Mouse (Mus musculus) embryonic facial prominence, embryonic 14.5 days (tissue): ENCODE measurements at regions not wholly inside any gene's neighbourhood (a gene's known extent, or its start where the extent isn't known, plus 50 kb on each side); places are given as distances from the start of the nearest gene placed in this dataset.

ENCODE experiments used
- ATAC-seq: fragments of 200-750 bp; cut with Nextera tagmentation; 2 replicates; pipeline ENCODE4 v1.8.0; 2017; ENCODE audit warnings: low read depth, moderate number of reproducible peaks, moderate TSS enrichment
- DNase-seq: peaks from one replicate; pipeline ENCODE4 v3.0.0-alpha.2; 2015; ENCODE audit warnings: low spot score
- H3K27ac ChIP-seq: fragments of 300-500 bp; sonication (generic); replicated peaks from 2 replicates; pipeline ENCODE4 v1.5.1; 2014; ENCODE audit warnings: low read depth, mild to moderate bottlenecking, low read length, moderate library complexity
- H3K27me3 ChIP-seq: fragments of 300-500 bp; sonication (generic); replicated peaks from 2 replicates; pipeline ENCODE4 v1.6.1; 2014; ENCODE audit warnings: low read length; ENCODE audit not compliant: control insufficient read depth, insufficient read depth
- H3K36me3 ChIP-seq: fragments of 300-500 bp; sonication (generic); 2 replicates; pipeline ENCODE4 v1.6.1; 2014; ENCODE audit warnings: low read length, mixed read lengths; ENCODE audit not compliant: control insufficient read depth, insufficient read depth
- H3K4me1 ChIP-seq: fragments of 300-500 bp; sonication (generic); 2 replicates; pipeline ENCODE4 v1.6.1; 2014; ENCODE audit warnings: antibody characterized with exemption, low read length; ENCODE audit not compliant: control insufficient read depth, insufficient read depth
- H3K4me2 ChIP-seq: fragments of 300-500 bp; sonication (generic); 2 replicates; pipeline ENCODE4 v1.6.1; 2014; ENCODE audit warnings: low read depth, mild to moderate bottlenecking, low read length, moderate library complexity, mixed read lengths
- H3K4me3 ChIP-seq: fragments of 300-500 bp; sonication (generic); 2 replicates; pipeline ENCODE4 v1.5.1; 2014; ENCODE audit warnings: low read depth, mild to moderate bottlenecking, low read length
- H3K9ac ChIP-seq: fragments of 300-500 bp; sonication (generic); 2 replicates; pipeline ENCODE4 v1.6.1; 2014; ENCODE audit warnings: low read depth, mild to moderate bottlenecking, low read length, moderate library complexity, mixed read lengths
- H3K9me3 ChIP-seq: fragments of 300-500 bp; sonication (generic); 2 replicates; pipeline ENCODE4 v1.6.1; 2016; ENCODE audit warnings: low read length; ENCODE audit not compliant: control insufficient read depth
- WGBS: fragments of 180-500 bp; shearing (Covaris S2); extraction: QIAGEN DNeasy Blood & Tissue Kit; methylation state at CpG from one replicate; pipeline ENCODE4 v1.1.7; 2014; 5-methylcytosine and 5-hydroxymethylcytosine counted together

DNA sequence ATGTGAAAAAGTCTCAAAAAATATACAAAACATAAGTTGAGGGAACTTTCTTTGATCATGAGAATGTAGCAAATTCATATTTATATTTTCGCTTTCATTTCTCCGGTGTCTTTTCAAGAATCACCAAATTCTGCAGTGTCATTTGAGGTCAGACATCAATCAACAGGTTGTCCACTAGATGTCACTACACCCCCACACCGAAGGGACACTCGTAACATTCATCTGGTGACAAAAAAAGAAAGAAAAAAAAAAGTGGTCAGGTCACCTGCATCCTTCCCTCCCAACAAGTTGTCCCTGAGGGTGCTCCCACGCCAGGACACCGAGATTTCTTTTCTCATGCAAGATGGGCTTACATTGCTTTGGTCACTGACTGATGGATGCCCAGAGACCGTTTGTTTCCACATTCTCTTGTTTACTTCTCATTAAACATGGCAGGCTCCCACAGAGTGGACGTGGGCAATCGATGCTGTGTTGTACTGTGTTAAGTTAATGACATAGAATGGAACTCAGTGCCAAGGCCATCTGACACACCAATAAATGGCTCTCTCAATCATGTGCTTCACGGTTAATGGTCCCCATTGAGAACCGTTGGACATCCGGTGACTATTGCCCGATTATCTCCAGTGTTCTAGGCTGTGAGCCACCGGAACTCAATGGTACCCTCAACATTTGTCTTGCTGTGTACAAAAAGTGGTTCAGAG is 199.1 kb upstream of the Gadl1 start:
- Histone ChIP-seq H3K4me2 (no peak overlapping the region), H3K4me1 (no peaks in the 10 kb centered on the region), H3K4me3 (no peak overlapping the region), H3K36me3 (no peaks in the 10 kb centered on the region), H3K9ac (no peak overlapping the region), H3K27me3 (no peaks in the 10 kb centered on the region), H3K9me3 (no peaks in the 10 kb centered on the region), H3K27ac (no peak overlapping the region)
- 78% methylated on average over 14 of the region's 14 CpGs for WGBS
- DNase-seq (no peak), ATAC-seq (no peak)

GRCm38 (mm10) chr9:115720306-115720705 is 188.9 kb upstream of the Gadl1 start:
- Histone ChIP-seq H3K4me2 (no peak overlapping the region), H3K27me3 (no peaks in the 10 kb centered on the region), H3K4me3 (no peak overlapping the region), H3K9me3 (peaks cover 10% of the 10 kb centered on the region; the same call in 1 of the 2 replicates), H3K9ac (no peak overlapping the region), H3K27ac (no peak overlapping the region), H3K4me1 (no peaks in the 10 kb centered on the region), H3K36me3 (no peaks in the 10 kb centered on the region)
- no peak for ATAC-seq
- DNase-seq: no peak
- WGBS: 93% methylated on average over 2 of the region's 2 CpGs

GRCm38 (mm10) chr9:115720841-115721240 is 188.4 kb upstream of the Gadl1 start:
- Histone ChIP-seq H3K4me3 (no peak overlapping the region), H3K36me3 (no peaks in the 10 kb centered on the region), H3K27me3 (no peaks in the 10 kb centered on the region), H3K9ac (no peak overlapping the region), H3K9me3 (peaks cover 12% of the 10 kb centered on the region; the same call in 1 of the 2 replicates), H3K4me1 (no peaks in the 10 kb centered on the region), H3K27ac (no peak overlapping the region), H3K4me2 (no peak overlapping the region)
- WGBS: 90% methylated on average over 2 of the region's 2 CpGs
- DNase-seq (no peak), ATAC-seq (no peak)

DNA sequence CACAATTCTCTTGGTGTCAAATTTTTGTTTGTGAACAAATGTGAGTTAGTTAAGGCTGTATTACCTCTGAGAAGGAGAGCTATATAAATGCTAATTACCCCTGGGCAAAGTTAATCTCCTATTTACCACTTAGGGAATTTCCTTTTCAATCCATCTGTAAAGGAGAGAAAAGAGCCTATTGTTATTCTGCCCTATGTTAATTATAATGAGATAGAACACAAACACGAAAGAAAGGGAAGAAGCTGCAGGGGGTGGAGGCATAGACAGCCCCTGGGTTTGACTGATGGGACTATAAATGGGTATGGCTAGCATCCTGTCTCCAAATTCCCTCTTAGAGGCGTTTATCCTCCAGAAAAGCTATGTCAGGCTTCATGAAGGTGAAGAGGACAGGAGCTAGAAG is 185.2 kb upstream of the Gadl1 start:
- Histone ChIP-seq H3K36me3 (no peaks in the 10 kb centered on the region), H3K9me3 (peaks cover 12% of the 10 kb centered on the region; the same call in 1 of the 2 replicates)
- WGBS: 43% methylated on average over 2 of the region's 2 CpGs

DNA sequence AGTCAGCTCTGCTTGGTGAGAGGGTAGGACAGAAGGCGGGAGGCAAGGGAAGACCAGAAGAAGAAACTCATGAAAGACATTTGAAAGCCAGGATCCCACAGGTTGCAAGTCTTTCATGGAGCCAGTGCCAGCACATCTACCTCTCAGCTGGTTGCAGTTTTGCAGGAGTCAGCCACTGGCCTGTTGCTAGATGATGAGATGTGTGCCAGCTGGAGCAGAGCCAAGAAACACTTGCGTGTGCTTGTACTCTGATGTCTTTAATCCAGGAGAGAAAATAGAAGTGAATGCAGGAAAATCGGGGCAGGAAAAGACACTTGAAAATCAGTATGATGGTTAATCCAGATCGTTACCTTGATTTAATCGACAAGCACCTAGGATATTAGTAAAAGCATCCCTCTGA is 181.9 kb upstream of the Gadl1 start:
- H3K4me1 ChIP-seq: peaks cover 4% of the 10 kb centered on the region; the same call in 1 of the 2 replicates
- no peak for ATAC-seq
- no peak overlapping the region for H3K4me2 ChIP-seq
- no peak overlapping the region for H3K27ac ChIP-seq
- no peak overlapping the region for H3K4me3 ChIP-seq
- 53% methylated on average over 5 of the region's 5 CpGs for WGBS
- H3K9ac ChIP-seq: no peak overlapping the region
- DNase-seq: peak; percentile 90
- no peaks in the 10 kb centered on the region for H3K27me3 ChIP-seq
- H3K9me3 ChIP-seq: peaks cover 9% of the 10 kb centered on the region; the same call in 1 of the 2 replicates
- no peaks in the 10 kb centered on the region for H3K36me3 ChIP-seq

More for the DNA sequence above, 185.2 kb upstream of the Gadl1 start:
- H3K4me2 ChIP-seq: no peak overlapping the region
- DNase-seq (no peak), ATAC-seq (no peak)
- H3K27me3 ChIP-seq: no peaks in the 10 kb centered on the region
- H3K4me1 ChIP-seq: peaks cover 4% of the 10 kb centered on the region; the same call in 1 of the 2 replicates
- H3K9ac ChIP-seq: no peak overlapping the region
- no peak overlapping the region for H3K4me3 ChIP-seq
- no peak overlapping the region for H3K27ac ChIP-seq

DNA sequence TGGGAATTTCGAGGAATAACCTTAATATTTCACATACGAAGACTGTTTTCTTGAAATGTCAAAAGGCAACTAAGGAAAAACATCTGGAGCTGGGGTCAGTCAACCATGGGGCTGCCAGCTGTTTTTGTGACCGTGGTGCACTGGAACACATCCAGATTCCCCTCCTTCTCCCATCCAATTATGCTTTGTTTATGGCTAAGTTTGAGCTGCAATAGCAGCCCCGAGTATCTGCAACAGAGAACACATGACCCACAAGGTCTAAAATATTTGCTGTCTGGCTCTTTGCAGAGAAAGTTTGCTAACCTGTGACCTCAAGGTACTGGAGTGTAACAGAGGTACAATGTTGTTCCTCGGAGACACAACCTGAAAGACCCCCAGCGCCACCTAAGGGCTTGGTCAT is 177.7 kb upstream of the Gadl1 start:
- no peak for ATAC-seq
- H3K9ac ChIP-seq: no peak overlapping the region
- H3K9me3 ChIP-seq: no peaks in the 10 kb centered on the region
- H3K4me2 ChIP-seq: no peak overlapping the region
- peak; percentile 39 for DNase-seq
- no peaks in the 10 kb centered on the region for H3K27me3 ChIP-seq
- peaks cover 4% of the 10 kb centered on the region; the same call in 1 of the 2 replicates for H3K4me1 ChIP-seq
- H3K27ac ChIP-seq: no peak overlapping the region
- WGBS: 32% methylated on average over 6 of the region's 6 CpGs
- no peaks in the 10 kb centered on the region for H3K36me3 ChIP-seq
- H3K4me3 ChIP-seq: no peak overlapping the region

DNA sequence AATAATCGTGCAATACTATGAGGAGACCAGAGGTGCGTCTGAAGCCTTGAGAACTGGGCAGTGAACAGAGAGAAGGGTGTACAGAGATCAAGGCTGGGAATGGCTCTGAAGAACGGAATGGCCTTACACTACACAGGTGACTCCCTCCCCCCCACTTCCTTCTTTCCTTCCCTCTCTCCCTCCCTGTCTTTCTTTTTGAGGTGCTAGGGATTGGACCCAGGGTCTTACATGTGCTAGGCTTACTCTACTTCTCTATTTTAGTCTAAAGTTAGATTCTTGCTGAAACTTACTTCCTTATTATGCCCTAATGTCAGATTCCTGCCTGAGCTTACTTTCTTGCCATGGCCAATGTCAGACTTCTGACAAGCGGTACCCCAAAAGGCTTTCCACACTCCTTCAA is 176.2 kb upstream of the Gadl1 start:
- ATAC-seq (no peak), DNase-seq (no peak)
- WGBS: 89% methylated on average over 4 of the region's 4 CpGs
- H3K4me1 ChIP-seq: no peaks in the 10 kb centered on the region
- no peak overlapping the region for H3K4me3 ChIP-seq
- H3K27ac ChIP-seq: no peak overlapping the region
- no peaks in the 10 kb centered on the region for H3K27me3 ChIP-seq
- no peaks in the 10 kb centered on the region for H3K9me3 ChIP-seq
- H3K36me3 ChIP-seq: no peaks in the 10 kb centered on the region
- H3K9ac ChIP-seq: no peak overlapping the region
- no peak overlapping the region for H3K4me2 ChIP-seq

DNA sequence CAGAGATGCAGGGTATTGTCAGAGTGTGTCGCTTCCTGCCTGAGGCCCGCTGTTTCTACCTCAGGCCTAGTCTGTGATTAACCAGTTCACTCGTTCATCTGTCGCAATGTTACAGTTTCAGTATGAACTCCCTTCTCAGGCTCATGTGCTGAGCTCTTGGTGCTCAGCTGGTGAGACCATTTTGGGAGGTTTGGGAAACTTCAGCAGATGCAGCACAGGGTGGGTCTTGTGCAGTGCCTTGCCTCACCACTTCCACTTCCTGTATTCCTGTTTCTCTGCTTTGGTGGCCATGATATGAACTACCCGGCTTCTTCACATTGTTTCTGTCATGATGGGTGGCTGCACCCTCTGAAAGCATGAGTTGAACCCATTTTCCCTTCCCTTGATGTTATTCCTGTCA is 169.3 kb upstream of the Gadl1 start:
- Histone ChIP-seq H3K9ac (no peak overlapping the region), H3K27me3 (no peaks in the 10 kb centered on the region), H3K4me1 (no peaks in the 10 kb centered on the region), H3K36me3 (no peaks in the 10 kb centered on the region), H3K9me3 (no peaks in the 10 kb centered on the region), H3K4me2 (no peak overlapping the region), H3K4me3 (no peak overlapping the region), H3K27ac (no peak overlapping the region)
- no peak for DNase-seq
- 83% methylated on average over 5 of the region's 5 CpGs for WGBS
- ATAC-seq: no peak

DNA sequence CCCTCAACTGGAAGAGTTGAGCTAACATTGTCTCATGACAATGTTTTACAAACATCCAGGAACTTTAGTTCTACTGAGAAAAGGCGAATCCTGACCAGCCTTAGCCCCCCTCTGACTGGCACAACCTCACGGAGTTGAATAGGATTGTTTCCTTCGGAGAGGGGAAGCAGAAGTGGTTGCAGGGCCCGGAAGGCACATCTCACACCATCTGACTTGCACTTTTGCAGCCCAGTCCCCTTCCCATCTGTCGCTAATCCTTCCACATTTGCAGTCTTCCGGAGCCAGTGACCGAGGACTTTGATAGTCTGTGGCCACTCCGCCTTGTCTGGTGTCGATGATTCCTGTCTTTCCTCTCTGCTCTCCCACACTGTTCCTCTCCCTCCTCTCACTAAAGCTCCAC is 162.8 kb upstream of the Gadl1 start:
- no peak overlapping the region for H3K4me3 ChIP-seq
- H3K36me3 ChIP-seq: no peaks in the 10 kb centered on the region
- H3K4me1 ChIP-seq: no peaks in the 10 kb centered on the region
- DNase-seq: no peak
- ATAC-seq: no peak
- no peaks in the 10 kb centered on the region for H3K9me3 ChIP-seq
- 81% methylated on average over 9 of the region's 9 CpGs for WGBS
- H3K4me2 ChIP-seq: no peak overlapping the region
- no peak overlapping the region for H3K27ac ChIP-seq
- H3K9ac ChIP-seq: no peak overlapping the region
- H3K27me3 ChIP-seq: no peaks in the 10 kb centered on the region
